Mouse (Mus musculus): ENCODE measurements around the gene Dlec1. TPM values are rescaled to one million over a fixed set of nuclear protein-coding genes. Genes with fewer than 3 reads are reported as not detected.

The Dlec1 gene
- polyA plus RNA-seq, 1 experiment from 2014 or later: 1.8 TPM

- no peaks in the 10 kb centered on the region for H3K27me3 ChIP-seq (ENCODE audit: insufficient read depth, poor library complexity, severe bottlenecking)
- peaks cover 40% of the 10 kb centered on the region for H3K4me1 ChIP-seq (replicated peaks)
- 83% methylated on average over 18 of the region's 18 CpGs for WGBS
- H3K4me3 ChIP-seq: no peak overlapping the region
- no peaks in the 10 kb centered on the region for H3K9me3 ChIP-seq
- DNase-seq (ENCODE audit: low spot score): no peak
- H3K27ac ChIP-seq: 0 out of 2 replicates have a peak overlapping the region, but pooled peaks have one; percentile 10
- no peaks in the 10 kb centered on the region for H3K36me3 ChIP-seq
Measured at GRCm38 (mm10) chr9:119122596-119123369, 20.5 kb downstream of the Dlec1 start.

GRCm38 (mm10) chr9:119128436-119129181 is 26.3 kb downstream of the Dlec1 start:
- 82% methylated on average over 12 of the region's 12 CpGs for WGBS

GRCm38 (mm10) chr9:119130692-119131091 is 28.4 kb downstream of the Dlec1 start:
- WGBS: 67% methylated on average over 5 of the region's 5 CpGs

More at GRCm38 (mm10) chr9:119128436-119129181, 26.3 kb downstream of the Dlec1 start:
- Histone ChIP-seq H3K9me3 (no peaks in the 10 kb centered on the region), H3K36me3 (no peaks in the 10 kb centered on the region), H3K4me1 (replicated peaks) (peaks cover 20% of the 10 kb centered on the region), H3K4me3 (no peak overlapping the region), H3K27me3 (ENCODE audit: insufficient read depth, poor library complexity, severe bottlenecking) (no peaks in the 10 kb centered on the region), H3K27ac (0 out of 2 replicates have a peak overlapping the region, but pooled peaks have one; percentile 8)
- no peak for DNase-seq (ENCODE audit: low spot score)

GRCm38 (mm10) chr9:119138836-119139235 is 36.6 kb downstream of the Dlec1 start:
- no peak overlapping the region for H3K27ac ChIP-seq
- 78% methylated on average over 2 of the region's 2 CpGs for WGBS
- no peak for DNase-seq (ENCODE audit: low spot score)
- H3K27me3 ChIP-seq (ENCODE audit: insufficient read depth, poor library complexity, severe bottlenecking): no peaks in the 10 kb centered on the region
- H3K4me1 ChIP-seq (replicated peaks): no peaks in the 10 kb centered on the region
- H3K36me3 ChIP-seq: no peaks in the 10 kb centered on the region
- no peaks in the 10 kb centered on the region for H3K9me3 ChIP-seq
- H3K4me3 ChIP-seq: no peak overlapping the region

More at GRCm38 (mm10) chr9:119130692-119131091, 28.4 kb downstream of the Dlec1 start:
- no peak for DNase-seq (ENCODE audit: low spot score)
- Histone ChIP-seq H3K36me3 (no peaks in the 10 kb centered on the region), H3K27ac (no peak overlapping the region), H3K9me3 (no peaks in the 10 kb centered on the region), H3K4me1 (replicated peaks) (peaks cover 15% of the 10 kb centered on the region), H3K27me3 (ENCODE audit: insufficient read depth, poor library complexity, severe bottlenecking) (no peaks in the 10 kb centered on the region), H3K4me3 (no peak overlapping the region)

- H3K27ac ChIP-seq: no peak overlapping the region
- H3K36me3 ChIP-seq: no peaks in the 10 kb centered on the region
- no peak for DNase-seq (ENCODE audit: low spot score)
- WGBS: 87% methylated on average over 5 of the region's 5 CpGs
- no peaks in the 10 kb centered on the region for H3K27me3 ChIP-seq (ENCODE audit: insufficient read depth, poor library complexity, severe bottlenecking)
- peaks cover 13% of the 10 kb centered on the region for H3K4me1 ChIP-seq (replicated peaks)
- no peaks in the 10 kb centered on the region for H3K9me3 ChIP-seq
- H3K4me3 ChIP-seq: no peak overlapping the region
Measured at GRCm38 (mm10) chr9:119142066-119142465, 39.8 kb downstream of the Dlec1 start.

GRCm38 (mm10) chr9:119143372-119143771 is 41.1 kb downstream of the Dlec1 start:
- WGBS: 74% methylated on average over 9 of the region's 9 CpGs
- DNase-seq (ENCODE audit: low spot score): no peak
- H3K9me3 ChIP-seq: no peaks in the 10 kb centered on the region
- no peak overlapping the region for H3K27ac ChIP-seq
- H3K36me3 ChIP-seq: no peaks in the 10 kb centered on the region
- H3K4me3 ChIP-seq: no peak overlapping the region
- H3K4me1 ChIP-seq (replicated peaks): peaks cover 13% of the 10 kb centered on the region
- no peaks in the 10 kb centered on the region for H3K27me3 ChIP-seq (ENCODE audit: insufficient read depth, poor library complexity, severe bottlenecking)

- H3K27me3 ChIP-seq (ENCODE audit: insufficient read depth, poor library complexity, severe bottlenecking): no peaks in the 10 kb centered on the region
- 85% methylated on average over 8 of the region's 8 CpGs for WGBS
Measured at GRCm38 (mm10) chr9:119144696-119145095, 42.4 kb downstream of the Dlec1 start.

GRCm38 (mm10) chr9:119145137-119145536 is 42.9 kb downstream of the Dlec1 start:
- Histone ChIP-seq H3K27me3 (ENCODE audit: insufficient read depth, poor library complexity, severe bottlenecking) (no peaks in the 10 kb centered on the region), H3K27ac (no peak overlapping the region), H3K4me1 (replicated peaks) (peaks cover 13% of the 10 kb centered on the region), H3K9me3 (no peaks in the 10 kb centered on the region), H3K4me3 (no peak overlapping the region), H3K36me3 (no peaks in the 10 kb centered on the region)
- 44% methylated on average over 10 of the region's 10 CpGs for WGBS
- no peak for DNase-seq (ENCODE audit: low spot score)

More at GRCm38 (mm10) chr9:119144696-119145095, 42.4 kb downstream of the Dlec1 start:
- no peak for DNase-seq (ENCODE audit: low spot score)
- Histone ChIP-seq H3K36me3 (no peaks in the 10 kb centered on the region), H3K4me3 (no peak overlapping the region), H3K9me3 (no peaks in the 10 kb centered on the region), H3K27ac (no peak overlapping the region), H3K4me1 (replicated peaks) (peaks cover 13% of the 10 kb centered on the region)

- Histone ChIP-seq H3K36me3 (no peaks in the 10 kb centered on the region), H3K27ac (no peak overlapping the region), H3K27me3 (ENCODE audit: insufficient read depth, poor library complexity, severe bottlenecking) (no peaks in the 10 kb centered on the region), H3K4me3 (no peak overlapping the region), H3K9me3 (no peaks in the 10 kb centered on the region), H3K4me1 (replicated peaks) (peaks cover 16% of the 10 kb centered on the region)
- 66% methylated on average over 6 of the region's 6 CpGs for WGBS
- DNase-seq (ENCODE audit: low spot score): no peak
Measured at GRCm38 (mm10) chr9:119145638-119146037, 43.4 kb downstream of the Dlec1 start.

- Histone ChIP-seq H3K4me1 (replicated peaks) (peaks cover 16% of the 10 kb centered on the region), H3K4me3 (no peak overlapping the region), H3K9me3 (no peaks in the 10 kb centered on the region), H3K36me3 (no peaks in the 10 kb centered on the region), H3K27ac (no peak overlapping the region), H3K27me3 (ENCODE audit: insufficient read depth, poor library complexity, severe bottlenecking) (no peaks in the 10 kb centered on the region)
- no peak for DNase-seq (ENCODE audit: low spot score)
- WGBS: 80% methylated on average over 13 of the region's 13 CpGs
Measured at GRCm38 (mm10) chr9:119146098-119146770, 44.0 kb downstream of the Dlec1 start.

- H3K4me3 ChIP-seq: no peak overlapping the region
- H3K27ac ChIP-seq: no peak overlapping the region
- DNase-seq (ENCODE audit: low spot score): peak; percentile 65
- 22% methylated on average over 5 of the region's 5 CpGs for WGBS
- H3K36me3 ChIP-seq: no peaks in the 10 kb centered on the region
- H3K4me1 ChIP-seq (replicated peaks): peaks cover 14% of the 10 kb centered on the region
- no peaks in the 10 kb centered on the region for H3K27me3 ChIP-seq (ENCODE audit: insufficient read depth, poor library complexity, severe bottlenecking)
- no peaks in the 10 kb centered on the region for H3K9me3 ChIP-seq
Measured at GRCm38 (mm10) chr9:119149601-119150000, 47.3 kb downstream of the Dlec1 start.

GRCm38 (mm10) chr9:119151751-119152150 is 49.5 kb downstream of the Dlec1 start:
- no peak for DNase-seq (ENCODE audit: low spot score)
- H3K4me3 ChIP-seq: no peak overlapping the region
- peaks cover 20% of the 10 kb centered on the region for H3K27me3 ChIP-seq (ENCODE audit: insufficient read depth, poor library complexity, severe bottlenecking)
- H3K4me1 ChIP-seq (replicated peaks): peaks cover 11% of the 10 kb centered on the region; the same call in 1 of the 2 replicates
- 35% methylated on average over 2 of the region's 2 CpGs for WGBS
- H3K27ac ChIP-seq: no peak overlapping the region
- no peaks in the 10 kb centered on the region for H3K36me3 ChIP-seq
- no peaks in the 10 kb centered on the region for H3K9me3 ChIP-seq
